25 mouse cellular contexts compared by ENCODE assay signal in genomic region chr17:80121833-80122232, GRCm38 (mm10).
"Had no signal": no experiment of that assay in that cellular context is flagged by ENCODE, and none has a peak within 500 bp of the region (broad histone marks: within the 10 kb centered on the region; RNA-seq: fewer than 3 reads in every experiment).

No protein-coding gene starts in this region.

- DNase-seq: gastrocnemius, postnatal 14 days; gastrocnemius, postnatal 36 days; heart, adult 11 months; heart, adult 2 months; heart, postnatal 14 days; heart, postnatal 36 days; kidney, adult 18-20 months; kidney, adult 9 months; kidney, postnatal 14 days; kidney, postnatal 36 days; layer of hippocampus, adult 9-11 months; layer of hippocampus, postnatal 36 days; left cerebral cortex, postnatal 4 days had no signal

- H3K9me3 ChIP-seq: heart, embryonic 13.5 days; heart, embryonic 15.5 days; hindbrain, embryonic 13.5 days; hindbrain, embryonic 15.5 days; kidney, embryonic 15.5 days; limb, embryonic 13.5 days; limb, embryonic 15.5 days; liver, embryonic 12.5 days had no signal

- H3K4me3 ChIP-seq: heart, adult 2 months; heart, embryonic 13.5 days; heart, embryonic 15.5 days; hindbrain, embryonic 13.5 days; hindbrain, embryonic 15.5 days; kidney, embryonic 15.5 days; limb, embryonic 13.5 days; limb, embryonic 15.5 days; liver, embryonic 12.5 days had no signal

- H3K9ac ChIP-seq: heart, embryonic 13.5 days; heart, embryonic 15.5 days; hindbrain, embryonic 13.5 days; hindbrain, embryonic 15.5 days; kidney, embryonic 15.5 days; limb, embryonic 13.5 days; limb, embryonic 15.5 days; liver, embryonic 12.5 days; liver, embryonic 14.5 days had no signal

- ATAC-seq: hindbrain, postnatal 0 days; liver, embryonic 12.5 days had no signal

- H3K27me3 ChIP-seq: heart, embryonic 13.5 days; heart, embryonic 15.5 days; hindbrain, embryonic 13.5 days; hindbrain, embryonic 15.5 days; kidney, embryonic 15.5 days; limb, embryonic 13.5 days; limb, embryonic 15.5 days had no signal

- H3K27ac ChIP-seq: heart, adult 2 months; heart, embryonic 13.5 days; heart, embryonic 15.5 days; hindbrain, embryonic 13.5 days; hindbrain, embryonic 15.5 days; hindbrain, postnatal 0 days; kidney, embryonic 15.5 days; kidney, postnatal 0 days; limb, embryonic 13.5 days; limb, embryonic 15.5 days; liver, embryonic 12.5 days; liver, embryonic 14.5 days had no signal

- H3K4me1 ChIP-seq: heart, embryonic 15.5 days; hindbrain, embryonic 13.5 days; hindbrain, embryonic 15.5 days; limb, embryonic 15.5 days; liver, embryonic 12.5 days had no signal

- H3K4me2 ChIP-seq: heart, embryonic 11.5 days; heart, embryonic 13.5 days; heart, embryonic 15.5 days; hindbrain, embryonic 13.5 days; hindbrain, embryonic 15.5 days; kidney, embryonic 15.5 days; limb, embryonic 13.5 days; limb, embryonic 15.5 days; liver, embryonic 12.5 days had no signal

- H3K36me3 ChIP-seq: heart, embryonic 13.5 days; heart, embryonic 15.5 days; hindbrain, embryonic 13.5 days; hindbrain, embryonic 15.5 days; kidney, embryonic 15.5 days; limb, embryonic 13.5 days; limb, embryonic 15.5 days; liver, embryonic 12.5 days had no signal
